Mouse (Mus musculus) splenic B cell, adult 2 months (primary cell): ENCODE measurements at regions not wholly inside any gene's neighbourhood (a gene's known extent, or its start where the extent isn't known, plus 50 kb on each side); places are given as distances from the start of the nearest gene placed in this dataset.

Experiments used
- DNase-seq: peaks from one replicate; pipeline ENCODE4 v3.0.0-alpha.2; 2011; ENCODE audit warnings: low read depth, low spot score
- H3K27me3 ChIP-seq: 2 replicates; pipeline ENCODE4 v1.6.1; 2012; ENCODE audit warnings: mild to moderate bottlenecking, low read length, moderate library complexity, mixed read lengths; ENCODE audit not compliant: control insufficient read depth, poor library complexity, insufficient read depth, severe bottlenecking
- H3K36me3 ChIP-seq: 2 replicates; pipeline ENCODE4 v1.6.1; 2012; ENCODE audit warnings: mild to moderate bottlenecking, low read length, moderate library complexity, mixed read lengths; ENCODE audit not compliant: control insufficient read depth, poor library complexity, insufficient read depth, severe bottlenecking

DNA sequence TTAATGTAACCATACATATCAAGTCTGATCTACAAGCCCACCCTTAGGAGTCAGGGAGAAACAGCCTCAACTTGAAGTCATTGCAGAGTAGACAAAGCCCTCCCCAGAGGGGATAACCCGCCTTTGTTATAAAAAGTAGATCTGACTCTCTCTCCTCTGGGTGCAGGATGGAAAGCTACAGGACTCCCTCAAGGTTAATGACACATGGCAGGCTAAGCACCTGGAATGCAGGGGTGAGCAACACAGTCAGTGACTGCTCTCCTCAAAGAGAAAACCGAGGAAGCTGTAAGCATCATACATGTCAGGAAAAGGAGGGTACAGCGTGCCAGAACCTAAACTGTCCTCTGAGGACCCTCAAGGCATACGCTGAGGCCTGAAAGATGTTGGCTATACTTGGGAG is 177.1 kb downstream of the Mycn start:
- no peak for DNase-seq
- Histone ChIP-seq H3K36me3 (no peaks in the 10 kb centered on the region), H3K27me3 (no peaks in the 10 kb centered on the region)

DNA sequence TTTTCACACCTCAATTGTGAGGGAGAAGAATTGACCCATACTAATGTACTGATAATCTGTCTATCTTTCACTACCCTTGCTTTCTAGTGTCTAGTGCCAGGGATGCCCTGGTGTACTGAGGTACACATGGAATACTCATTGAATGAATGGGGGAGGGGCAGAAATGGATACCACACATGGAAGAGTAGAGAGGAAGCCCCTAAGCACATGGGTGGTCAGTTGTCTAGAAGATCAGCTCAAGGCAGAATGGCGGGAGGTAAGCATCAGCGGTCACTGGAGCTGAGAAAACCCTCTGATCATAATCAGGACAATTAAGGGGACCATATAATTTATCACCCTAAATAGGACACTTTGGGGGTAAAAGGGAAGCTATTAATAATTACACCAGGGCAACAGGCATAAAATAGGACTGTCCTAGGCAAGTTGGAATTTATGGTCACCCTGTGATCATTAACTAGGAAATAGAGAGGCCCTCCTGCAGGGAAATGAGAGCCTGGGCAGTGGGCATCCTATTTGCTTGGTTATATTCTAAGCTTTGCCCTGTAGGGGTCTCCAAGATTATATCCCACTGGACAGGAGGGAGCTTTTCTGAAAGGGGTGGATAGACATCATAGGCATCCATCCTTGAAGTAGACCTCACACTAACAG is 185.3 kb downstream of the Mycn start:
- no peaks in the 10 kb centered on the region for H3K36me3 ChIP-seq
- no peaks in the 10 kb centered on the region for H3K27me3 ChIP-seq
- DNase-seq, result no peak

DNA sequence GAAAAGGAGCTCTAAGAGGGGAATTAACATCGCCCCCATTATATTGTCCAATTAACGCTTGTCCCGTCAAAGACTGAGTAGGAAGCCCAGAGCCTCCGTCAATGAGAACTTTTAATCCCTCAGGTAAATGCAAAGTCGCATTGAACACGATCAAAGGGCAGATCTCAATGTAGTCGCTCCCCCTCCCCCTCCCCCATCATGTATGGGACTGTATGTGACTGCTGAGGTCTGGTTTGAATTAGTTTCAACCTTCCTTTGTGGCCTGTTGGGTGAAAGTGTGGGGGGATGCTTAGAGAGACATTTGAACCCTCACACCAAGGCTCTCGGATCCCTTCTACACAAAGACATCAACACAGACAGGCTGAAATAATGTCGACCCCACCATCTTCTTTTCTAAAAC is 187.9 kb downstream of the Mycn start:
- DNase-seq, result no peak
- Histone ChIP-seq H3K36me3 (no peaks in the 10 kb centered on the region), H3K27me3 (no peaks in the 10 kb centered on the region)

DNA sequence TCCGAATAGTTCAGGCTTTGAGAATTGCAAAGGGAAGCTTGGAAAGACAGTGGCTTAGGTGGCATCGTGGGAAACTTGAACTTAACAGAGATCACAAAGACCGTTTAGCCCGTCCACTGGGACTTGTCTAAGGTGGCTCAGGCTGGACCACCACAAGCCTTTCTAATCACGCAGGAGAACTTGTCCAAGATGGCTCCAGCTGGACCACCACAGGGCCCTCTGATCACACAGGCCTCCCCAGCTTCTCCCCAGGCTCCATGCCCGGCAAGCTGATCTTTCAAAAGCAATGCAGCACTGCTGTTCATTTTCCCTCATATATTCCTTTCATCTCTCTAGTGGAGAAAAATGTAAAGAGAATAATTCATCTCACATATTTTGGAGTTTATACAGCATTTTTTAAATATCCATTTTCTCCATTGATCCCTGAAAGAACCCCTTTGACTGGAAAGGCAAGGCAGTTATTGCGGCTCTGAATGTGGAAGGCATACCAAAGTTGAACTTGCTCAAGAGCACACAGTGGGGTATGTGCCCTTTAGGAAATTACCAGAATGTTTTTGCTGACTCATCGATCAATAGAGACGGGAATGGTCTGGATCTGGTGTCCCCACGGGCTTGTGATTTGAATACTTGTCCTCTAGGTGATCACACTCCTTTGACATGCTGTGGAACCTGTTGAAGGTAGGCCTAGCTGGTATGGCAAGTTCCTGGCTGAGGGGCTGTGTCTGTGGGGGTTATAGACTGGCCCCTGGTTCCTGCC is 189.9 kb downstream of the Mycn start:
- H3K27me3 ChIP-seq, result no peaks in the 10 kb centered on the region
- H3K36me3 ChIP-seq, result no peaks in the 10 kb centered on the region
- no peak for DNase-seq

DNA sequence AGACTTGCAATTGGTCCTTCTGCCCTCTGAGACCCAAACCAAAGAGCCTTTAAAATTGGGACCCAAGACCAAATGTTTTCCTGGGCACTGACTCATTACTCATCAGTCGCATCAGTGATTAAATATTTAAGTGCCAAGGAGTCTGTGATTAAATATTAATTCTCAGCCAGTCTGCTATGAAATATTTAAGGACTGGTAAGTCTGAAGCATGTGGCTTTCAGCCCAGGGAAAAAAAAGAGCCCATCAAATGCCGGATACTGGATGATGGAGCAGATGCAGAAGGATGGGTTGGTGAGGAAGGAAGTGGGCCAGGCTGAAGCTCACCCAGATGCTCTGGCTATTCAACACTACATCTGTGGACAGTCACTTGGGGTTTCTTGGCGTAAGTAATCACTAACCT is 192.0 kb downstream of the Mycn start:
- Histone ChIP-seq H3K27me3 (no peaks in the 10 kb centered on the region), H3K36me3 (no peaks in the 10 kb centered on the region)
- DNase-seq, result no peak

DNA sequence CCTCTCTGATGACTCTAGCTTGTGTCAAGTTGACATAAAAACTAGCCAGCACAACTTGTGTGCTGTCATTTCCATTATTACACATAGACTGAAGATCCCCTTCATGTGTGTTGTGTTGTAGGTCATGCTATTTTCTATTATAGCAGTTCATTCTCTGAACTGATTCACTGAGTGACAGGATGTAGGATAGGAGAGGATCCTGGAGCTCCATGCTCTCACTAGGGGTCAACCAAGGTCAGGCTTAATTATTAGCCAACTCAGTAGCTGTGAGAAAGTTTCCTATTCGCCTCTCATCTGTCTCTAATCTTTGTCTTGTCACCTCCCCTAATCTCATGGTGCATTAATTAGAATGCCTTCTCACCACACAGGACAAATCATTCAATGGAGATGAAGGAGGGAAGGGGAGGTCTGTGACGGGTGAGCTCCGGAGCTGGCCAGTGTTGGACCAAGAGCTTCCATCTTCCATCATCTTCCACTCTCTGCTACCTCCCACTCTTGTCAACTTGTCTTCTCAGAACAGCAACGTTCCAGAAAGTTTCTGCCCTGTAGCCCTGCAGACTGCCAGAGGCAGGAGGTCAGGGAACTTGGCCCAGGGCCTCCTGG is 194.8 kb downstream of the Mycn start:
- H3K27me3 ChIP-seq, result no peaks in the 10 kb centered on the region
- DNase-seq, result no peak
- H3K36me3 ChIP-seq, result no peaks in the 10 kb centered on the region

DNA sequence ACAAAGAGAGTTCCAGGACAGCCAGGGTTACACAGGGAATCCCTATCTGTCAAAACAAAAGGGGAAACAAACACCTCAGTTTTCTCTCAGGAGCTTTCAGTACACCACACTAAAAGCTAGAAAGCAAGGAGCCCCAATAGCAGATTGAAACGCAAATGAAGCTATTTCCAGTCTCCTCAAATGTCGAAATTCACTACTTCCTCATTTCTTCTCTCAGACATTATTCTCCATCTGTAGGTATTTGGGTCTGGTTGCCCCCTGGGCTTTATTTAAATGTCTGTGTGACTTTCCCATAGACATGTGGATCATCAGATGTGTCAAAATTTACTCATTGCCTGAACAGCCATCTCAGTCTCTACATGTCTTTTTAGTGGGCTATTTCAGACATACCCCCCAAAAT is 197.2 kb downstream of the Mycn start:
- DNase-seq, result no peak
- Histone ChIP-seq H3K36me3 (no peaks in the 10 kb centered on the region), H3K27me3 (no peaks in the 10 kb centered on the region)

DNA sequence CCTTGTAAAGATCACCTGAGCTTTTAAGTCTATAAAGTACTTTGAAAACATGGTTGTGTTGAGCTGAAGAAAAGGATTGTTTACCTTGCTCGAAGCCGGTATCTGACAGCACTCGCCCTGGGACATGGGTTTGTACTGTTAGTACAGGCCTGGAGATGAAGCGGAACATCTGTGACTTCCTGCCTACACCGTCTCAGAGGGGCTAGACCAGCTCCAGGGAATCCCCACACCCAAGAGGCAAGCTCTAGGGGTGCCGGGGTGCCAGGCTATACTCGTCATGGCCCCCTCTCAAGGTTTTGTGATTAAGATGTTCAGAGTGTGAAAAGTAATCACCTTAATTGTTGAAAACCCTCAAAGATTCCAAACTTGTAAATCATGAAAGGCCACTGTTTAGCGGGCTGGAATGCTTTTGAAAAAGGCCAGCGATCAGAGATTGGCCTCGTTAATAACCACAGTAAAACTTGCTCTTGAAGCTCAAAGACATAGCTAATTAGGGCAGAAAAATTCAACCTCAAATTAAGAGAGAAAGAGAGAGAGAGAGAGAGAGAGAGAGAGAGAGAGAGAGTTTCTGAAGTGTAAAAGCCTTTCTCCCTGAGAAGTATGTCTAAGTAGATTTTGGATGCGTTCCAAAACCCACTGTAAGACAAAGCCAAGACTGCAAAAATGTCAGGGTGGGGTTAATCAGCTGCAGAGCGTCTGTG is 202.9 kb downstream of the Mycn start:
- Histone ChIP-seq H3K36me3 (no peaks in the 10 kb centered on the region), H3K27me3 (no peaks in the 10 kb centered on the region)
- no peak for DNase-seq

DNA sequence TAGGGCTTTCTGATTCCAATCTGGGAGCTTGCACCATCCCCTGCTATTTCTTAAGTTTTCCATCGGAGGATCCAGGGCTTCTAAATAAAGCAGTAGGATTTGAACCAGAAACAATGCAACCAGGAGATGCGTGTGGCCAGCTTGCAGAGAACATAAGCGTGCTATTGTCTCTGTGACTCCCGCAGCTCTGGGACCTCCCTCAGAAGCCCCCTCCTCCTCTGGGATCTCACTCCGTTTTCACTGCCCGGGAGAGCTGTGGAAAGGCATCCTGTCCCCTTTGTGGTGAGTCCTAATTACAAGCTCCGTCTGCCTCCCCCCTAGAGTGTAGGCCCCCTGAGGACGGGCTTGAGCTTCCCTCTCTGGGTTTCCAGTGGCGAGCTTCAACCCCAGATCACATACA is 215.9 kb downstream of the Mycn start:
- no peaks in the 10 kb centered on the region for H3K27me3 ChIP-seq
- DNase-seq, result no peak
- no peaks in the 10 kb centered on the region for H3K36me3 ChIP-seq

DNA sequence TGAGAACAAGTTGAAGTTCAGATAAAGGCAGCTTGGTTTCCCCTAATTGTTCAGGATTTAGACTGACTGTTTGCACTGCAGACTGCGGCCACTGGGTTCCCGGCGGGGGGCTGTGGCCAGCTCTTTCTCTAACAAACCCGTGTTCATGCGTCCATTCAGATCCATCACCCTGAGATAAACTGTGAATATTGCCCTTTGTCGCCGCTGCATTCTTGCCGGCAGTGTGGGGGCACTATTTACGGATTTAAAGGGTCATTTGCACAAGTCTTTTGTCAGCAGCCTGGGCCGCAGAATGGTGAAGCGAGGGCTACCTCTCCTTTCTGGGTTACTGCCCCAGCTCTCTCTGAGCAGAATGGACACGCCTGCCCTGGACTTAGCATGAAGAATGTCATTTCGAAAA is 216.6 kb downstream of the Mycn start:
- no peak for DNase-seq
- H3K36me3 ChIP-seq, result no peaks in the 10 kb centered on the region
- no peaks in the 10 kb centered on the region for H3K27me3 ChIP-seq

DNA sequence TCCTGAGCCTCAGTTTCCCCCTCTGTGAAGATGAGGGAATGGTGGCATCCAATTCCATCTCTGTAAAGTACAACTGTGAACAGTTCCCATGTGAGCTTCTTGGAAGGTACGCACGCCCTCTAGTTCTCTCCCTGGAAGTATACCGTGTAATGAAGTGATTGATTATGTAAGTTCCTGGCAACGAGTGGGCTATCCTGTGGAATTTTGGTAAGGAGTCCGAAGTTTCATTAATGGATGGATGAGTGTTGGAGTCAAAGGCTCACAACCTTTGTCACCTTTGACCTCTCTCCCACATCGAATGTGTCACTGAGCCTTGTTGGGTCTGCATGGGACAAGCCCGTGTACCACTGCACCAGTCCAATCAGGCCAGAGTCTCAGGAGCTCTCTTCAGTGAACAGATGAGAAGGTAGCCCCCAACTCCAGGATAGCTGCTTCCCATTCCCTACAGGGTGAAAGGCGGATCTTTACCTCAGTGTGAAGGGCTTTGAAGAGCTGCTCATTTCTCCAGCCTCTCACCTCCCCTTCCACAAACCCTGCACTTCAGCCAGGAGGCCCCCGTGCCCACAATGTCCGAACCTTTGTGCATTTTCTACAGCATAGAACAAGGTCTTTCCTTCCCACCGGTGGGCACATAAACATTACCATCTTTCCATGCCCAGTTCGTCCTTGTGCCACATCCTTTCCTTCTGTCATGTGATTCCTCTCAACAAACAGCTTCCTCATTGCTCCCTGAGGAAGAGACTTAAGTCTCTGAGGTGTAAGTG is 217.8 kb downstream of the Mycn start:
- Histone ChIP-seq H3K36me3 (no peaks in the 10 kb centered on the region), H3K27me3 (no peaks in the 10 kb centered on the region)
- no peak for DNase-seq

DNA sequence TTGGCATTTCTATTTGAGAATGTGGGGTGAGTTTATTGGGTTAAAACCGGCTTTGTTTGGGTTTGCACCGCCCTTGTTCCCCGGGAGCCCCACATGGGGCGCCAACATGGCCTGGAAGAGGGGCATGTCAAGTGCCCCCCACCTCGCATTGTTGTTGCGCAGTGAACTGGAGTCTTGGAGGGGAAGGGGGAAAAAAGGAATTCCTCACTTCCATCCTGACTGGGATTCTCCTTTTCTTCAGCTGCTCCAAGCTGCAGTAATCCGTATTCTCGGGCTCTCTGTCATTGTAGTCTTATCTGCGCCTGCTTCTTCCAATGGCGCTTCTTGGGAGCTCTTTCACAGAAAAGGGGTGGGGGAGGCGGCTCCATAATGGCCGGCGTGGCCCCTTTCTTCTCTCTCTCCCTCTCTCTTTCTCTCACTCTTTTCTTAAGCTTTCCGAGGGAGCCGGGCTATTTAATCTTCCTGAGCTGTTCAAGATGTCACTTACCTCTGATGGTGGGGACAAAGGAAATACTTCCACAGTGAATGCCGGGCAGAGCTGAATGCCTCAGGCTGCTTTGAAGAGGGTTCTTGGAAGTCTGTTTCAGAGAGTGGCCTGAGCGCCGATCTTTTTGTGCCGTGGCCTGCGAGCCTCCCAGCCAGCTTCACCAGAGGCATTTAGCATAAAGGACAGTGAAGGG is 218.6 kb downstream of the Mycn start:
- DNase-seq, result no peak
- H3K36me3 ChIP-seq, result no peaks in the 10 kb centered on the region
- H3K27me3 ChIP-seq, result no peaks in the 10 kb centered on the region

DNA sequence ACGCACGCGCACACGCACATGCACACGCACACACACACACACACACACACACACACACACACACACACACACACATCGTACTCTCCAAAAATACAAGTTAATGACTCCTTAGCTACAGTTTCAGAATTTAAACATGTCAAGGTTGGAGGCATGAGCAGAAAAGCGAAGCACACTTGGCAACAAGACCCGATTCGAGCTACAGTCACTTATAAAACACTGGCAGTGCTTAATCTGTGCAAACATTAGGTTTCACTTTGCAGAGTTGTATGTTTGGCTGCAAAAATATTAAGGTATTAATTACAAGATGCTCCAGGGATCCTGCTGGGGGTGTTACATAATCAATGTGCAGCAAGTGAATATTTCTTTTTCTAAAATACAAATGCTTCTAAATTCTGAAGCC is 225.0 kb downstream of the Mycn start:
- DNase-seq, result no peak
- H3K36me3 ChIP-seq, result no peaks in the 10 kb centered on the region
- H3K27me3 ChIP-seq, result no peaks in the 10 kb centered on the region

DNA sequence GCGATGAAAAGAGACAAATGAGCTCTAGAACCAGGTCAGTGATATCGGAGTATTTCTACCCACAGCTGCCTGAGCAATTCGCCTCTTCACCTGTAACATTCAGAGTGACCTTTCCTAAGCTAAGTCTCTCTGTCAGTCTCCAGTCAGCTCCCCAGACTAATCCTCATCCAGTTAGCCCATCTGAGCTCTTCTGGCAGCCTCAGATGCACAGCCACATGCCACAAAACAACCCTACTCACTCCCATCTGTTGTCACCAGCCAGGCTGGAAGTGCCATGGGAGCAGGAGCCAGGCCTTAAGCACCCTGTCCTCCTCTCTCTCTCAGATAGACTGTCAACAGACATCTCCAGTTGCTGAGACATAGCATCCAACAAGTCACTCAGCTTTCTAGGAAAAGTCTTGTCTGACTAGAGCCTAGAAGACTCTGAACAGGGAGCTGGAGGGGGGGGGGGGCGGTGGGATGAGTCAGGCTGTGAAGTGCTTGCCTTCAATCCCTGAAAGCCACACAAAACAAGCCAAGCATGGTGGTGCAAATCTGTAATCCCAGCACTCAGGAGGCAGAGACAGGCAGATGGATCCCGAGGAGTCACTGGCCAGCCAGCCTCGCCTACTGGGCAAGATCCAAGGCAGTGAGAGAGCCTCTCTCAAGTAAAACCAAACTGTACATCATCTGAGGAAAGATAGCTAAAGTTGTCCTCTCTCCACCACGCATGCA is 225.6 kb downstream of the Mycn start:
- no peaks in the 10 kb centered on the region for H3K27me3 ChIP-seq
- no peak for DNase-seq
- no peaks in the 10 kb centered on the region for H3K36me3 ChIP-seq
